Mouse (Mus musculus): ENCODE results near the gene Ankrd10.
"Not testable (repeated sequence)": the region's sequence is repeated elsewhere in the genome, so short reads cannot be mapped to it uniquely, and the experiment has no call there.

Ankrd10 gene

GRCm38 (mm10) chr8:11635611-11636081 lies at the start of gene Ankrd10:
TSS of gene Ankrd10 (minus strand) at chr8:11635757.
- peak; percentile 98 for DNase-seq

GRCm38 (mm10) chr8:11684558-11684957 lies 49.0 kb upstream of the Ankrd10 start:
- no peak for DNase-seq

GRCm38 (mm10) chr8:11668308-11668707 lies 32.8 kb upstream of the Ankrd10 start:
- no peak for DNase-seq

- not testable (repeated sequence) for DNase-seq
These were observed 30.6 kb upstream of the Ankrd10 start for GRCm38 (mm10) chr8:11666023-11666716.

GRCm38 (mm10) chr8:11661969-11662368 lies 26.4 kb upstream of the Ankrd10 start:
- DNase-seq: no peak

- DNase-seq: no peak
These were observed 14.5 kb upstream of the Ankrd10 start for GRCm38 (mm10) chr8:11650021-11650420.

GRCm38 (mm10) chr8:11643123-11643522 lies 7.6 kb upstream of the Ankrd10 start:
- DNase-seq: peak; percentile 14

GRCm38 (mm10) chr8:11640606-11641005 lies 5.0 kb upstream of the Ankrd10 start:
- no peak for DNase-seq

- no peak for DNase-seq
These were observed 2.0 kb upstream of the Ankrd10 start for GRCm38 (mm10) chr8:11637531-11637930.

GRCm38 (mm10) chr8:11636324-11637057 lies 934 bp upstream of the Ankrd10 start:
- DNase-seq: peak; percentile 93

GRCm38 (mm10) chr8:11635012-11635577 lies 462 bp downstream of the Ankrd10 start:
- peak; percentile 94 for DNase-seq

- DNase-seq: no peak
These were observed 1.1 kb downstream of the Ankrd10 start for GRCm38 (mm10) chr8:11634331-11635011.

- peak; percentile 53 for DNase-seq
These were observed 2.1 kb downstream of the Ankrd10 start for GRCm38 (mm10) chr8:11633414-11633813.

GRCm38 (mm10) chr8:11632406-11632805 lies 3.2 kb downstream of the Ankrd10 start:
- DNase-seq: peak; percentile 82

GRCm38 (mm10) chr8:11629206-11629605 lies 6.4 kb downstream of the Ankrd10 start:
- DNase-seq: no peak

- DNase-seq: no peak
These were observed 6.9 kb downstream of the Ankrd10 start for GRCm38 (mm10) chr8:11628506-11629132.

- no peak for DNase-seq
These were observed 7.8 kb downstream of the Ankrd10 start for GRCm38 (mm10) chr8:11627717-11628116.

- no peak for DNase-seq
These were observed 10.5 kb downstream of the Ankrd10 start for GRCm38 (mm10) chr8:11625084-11625483.

- DNase-seq: no peak
These were observed 16.5 kb downstream of the Ankrd10 start for GRCm38 (mm10) chr8:11619091-11619490.

- DNase-seq: no peak
These were observed 17.5 kb downstream of the Ankrd10 start for GRCm38 (mm10) chr8:11618063-11618462.

GRCm38 (mm10) chr8:11616294-11616693 lies 19.3 kb downstream of the Ankrd10 start:
- peak; percentile 34 for DNase-seq

GRCm38 (mm10) chr8:11614126-11614835 lies 21.3 kb downstream of the Ankrd10 start:
- no peak for DNase-seq

All from kidney, postnatal 14 days (tissue).